In genomic region chr2:75605634-75606033, GRCm38 (mm10) we compare ENCODE assay signal across 8 mouse cellular contexts. TPM values are rescaled to one million over a fixed set of nuclear protein-coding genes. Genes with fewer than 3 reads are reported as not detected.
DNase-seq lines count a peak whose midpoint lies in the region; ATAC-seq and TF ChIP-seq lines count a peak whose summit lies in the region.

No protein-coding gene starts in this region.

- H3K27ac ChIP-seq in hindbrain, embryonic 10.5 days: no peak overlapping the region

- in situ Hi-C loops in Patski (cut with MboI; ENCODE audit: low pct_unique_long_range_greater_than_20kb): loop anchor here (10.0 kb wide), 1 partner anchor 249 kb away; no protein-coding TSS in a partner anchor

- peaks cover 40% of the 10 kb centered on the region for H3K4me1 ChIP-seq in megakaryocyte, embryonic 14.5 days
- H3K4me1 ChIP-seq in hindbrain, embryonic 10.5 days (replicated peaks): peaks cover 24% of the 10 kb centered on the region

- no peaks in the 10 kb centered on the region for H3K36me3 ChIP-seq in megakaryocyte, embryonic 14.5 days (replicated peaks; ENCODE audit: low read length)
- H3K36me3 ChIP-seq in hindbrain, embryonic 10.5 days: no peaks in the 10 kb centered on the region

- ATAC-seq in megakaryocyte, adult 5-6 weeks (ENCODE audit: poor library complexity, severe bottlenecking): no peak; the same call in 1 of the 2 replicates
- ATAC-seq in Patski: no peak

- DNase-seq in Patski (ENCODE audit: low read depth, low spot score): no peak
- DNase-seq in cerebellum, postnatal 36 days: peak; percentile 45 to 64
- DNase-seq in hindbrain, embryonic 10.5 days (ENCODE audit: low spot score): peak; percentile 46
- peak; percentile 61 to 65 for DNase-seq in left cerebral cortex, postnatal 25 days (ENCODE audit: low spot score in 2 of 2)
- DNase-seq in neural tube, embryonic 10.5 days (ENCODE audit: extremely low spot score, low spot score): peak; percentile 45
- no peak for DNase-seq in ovary, postnatal 10 days (ENCODE audit: low spot score)

- WGBS in hindbrain, embryonic 10.5 days: 2% methylated on average over 7 of the region's 7 CpGs

- H3K9me3 ChIP-seq in megakaryocyte, embryonic 14.5 days: peaks cover 4% of the 10 kb centered on the region
- H3K9me3 ChIP-seq in hindbrain, embryonic 10.5 days: no peaks in the 10 kb centered on the region

- TF ChIP-seq CTCF in Patski (IDR thresholded peaks at IDR 0.05): peak; percentile 94

- peak overlapping the region; percentile 53 for H3K4me3 ChIP-seq in megakaryocyte, embryonic 14.5 days (replicated peaks)
- no peak overlapping the region for H3K4me3 ChIP-seq in hindbrain, embryonic 10.5 days

- intact Hi-C loops in left cerebral cortex, postnatal 25 days (cut with DNase I): loop anchor here (2.0 to 10.0 kb wide), 4 partner anchors 175 to 465 kb away; no protein-coding TSS in a partner anchor

- H3K27me3 ChIP-seq in megakaryocyte, embryonic 14.5 days (replicated peaks): peaks cover 3% of the 10 kb centered on the region
- peaks cover 5% of the 10 kb centered on the region for H3K27me3 ChIP-seq in Patski
- H3K27me3 ChIP-seq in hindbrain, embryonic 10.5 days (ENCODE audit: insufficient read depth, poor library complexity, severe bottlenecking): peaks cover 47% of the 10 kb centered on the region

- POLR2A ChIA-PET in Patski (lab: Charles Lee): interaction anchor here (0.6 to 0.7 kb wide), 2 partner anchors 22 to 73 kb away, joined by 3 to 4 read pairs; no protein-coding TSS in a partner anchor

- CTCF ChIA-PET in Patski (lab: Charles Lee): interaction anchor here (1.3 to 2.1 kb wide), 4 partner anchors 13 to 241 kb away, joined by 3 to 7 read pairs (median 4); no protein-coding TSS in a partner anchor

RNA-seq across cellular contexts. Expression of gene Hnrnpa3, which starts 53.4 kb away (rescaled TPM):
- 28.2 and 136 TPM in 2 replicates for polyA plus RNA-seq in megakaryocyte, embryonic 14.5 days (2012; ENCODE audit: insufficient read depth, low replicate concordance)
- total RNA-seq in megakaryocyte, adult 5-6 weeks (2015): 596 and 620 TPM in 2 replicates
- 223 and 241 TPM in 2 replicates for total RNA-seq in megakaryocyte, adult 5-6 weeks (2017)
- 249 TPM for polyA plus RNA-seq in Patski (2021)
- polyA plus RNA-seq in hindbrain, embryonic 10.5 days (2016; fragmentation: Nextera tagmentation; extraction: Ambion mirVana): 236 and 359 TPM in 2 replicates
- total RNA-seq in left cerebral cortex, postnatal 25 days (2021): 100 to 1,000 TPM; 279 to 295 TPM

Comparison
In these comparisons a context has a peak if more than half of its experiments do, and no peak if none do; other contexts are left out.
1. DNase-seq: peak in cerebellum, postnatal 36 days (2 of 2), hindbrain, embryonic 10.5 days (single experiment), left cerebral cortex, postnatal 25 days (2 of 2) and neural tube, embryonic 10.5 days (single experiment); none in Patski (single experiment) and ovary, postnatal 10 days (single experiment).